Mouse (Mus musculus) liver, adult 2 months (tissue): ENCODE data around the gene Spcs2. TPM values are rescaled to one million over a fixed set of nuclear protein-coding genes. Genes with fewer than 3 reads are reported as not detected.

Experiments
- DNase-seq: peaks from one replicate; pipeline ENCODE4 v3.0.0-alpha.2; 2011; ENCODE audit warnings: low read depth, low spot score; ENCODE audit errors: extremely low read depth
- H3K27ac ChIP-seq: fragments of 200-500 bp; replicated peaks from 2 replicates; pipeline ENCODE4 v1.5.1; 2012; ENCODE audit warnings: low read depth, mild to moderate bottlenecking, control low read depth, inconsistent platforms, low read length; ENCODE audit not compliant: insufficient read depth
- H3K27me3 ChIP-seq: fragments of 200-500 bp; 2 replicates; pipeline ENCODE4 v1.6.1; 2012; ENCODE audit warnings: mild to moderate bottlenecking, moderate library complexity, low read length, inconsistent platforms; ENCODE audit not compliant: control insufficient read depth, insufficient read depth
- H3K36me3 ChIP-seq: fragments of 200-500 bp; 2 replicates; pipeline ENCODE4 v1.6.1; 2012; ENCODE audit warnings: low read length, inconsistent platforms; ENCODE audit not compliant: control insufficient read depth, insufficient read depth
- H3K4me1 ChIP-seq: fragments of 200-500 bp; 2 replicates; pipeline ENCODE4 v1.6.1; 2011; ENCODE audit warnings: low read length; ENCODE audit not compliant: control insufficient read depth, insufficient read depth
- H3K4me3 ChIP-seq: fragments of 200-500 bp; 2 replicates; pipeline ENCODE4 v1.5.1; 2011; ENCODE audit warnings: low read depth, mild to moderate bottlenecking, control low read depth, low read length, moderate library complexity; ENCODE audit not compliant: insufficient read depth
- H3K79me2 ChIP-seq: fragments of 200-500 bp; 2 replicates; pipeline ENCODE4 v1.6.1; 2012; ENCODE audit warnings: inconsistent platforms, mild to moderate bottlenecking, low read length, moderate library complexity; ENCODE audit not compliant: control insufficient read depth, insufficient read depth
- H3K9ac ChIP-seq: fragments of 200-500 bp; 2 replicates; pipeline ENCODE4 v1.6.1; 2012; ENCODE audit warnings: low read depth, mild to moderate bottlenecking, control low read depth, inconsistent platforms, low read length
- CTCF ChIP-seq: fragments of 200-500 bp; IDR thresholded peaks from 2 replicates; pipeline ENCODE4 v1.5.1; 2011; ENCODE audit warnings: low read depth, low read length, control low read depth
- POLR2A ChIP-seq: fragments of 200-500 bp; IDR thresholded peaks from 2 replicates; pipeline ENCODE4 v1.6.1; 2011; ENCODE audit warnings: low read length, control low read depth; ENCODE audit not compliant: insufficient read depth; ENCODE audit errors: extremely low read depth
- WGBS: fragments of 180-500 bp; shearing (Covaris S2); methylation state at CpG from one replicate; pipeline ENCODE4 v1.1.7; 2018; 5-methylcytosine and 5-hydroxymethylcytosine counted together
- polyA plus RNA-seq: library from polyadenylated mRNA; depleted of rRNA; stranded (reverse); fragments of >200 nt; gene quantifications from 2 replicates; pipeline ENCODE4 v1.2.3, GENCODE M21; 2012
- total RNA-seq: library from RNA; depleted of rRNA; stranded (reverse); fragments of >200 nt; gene quantifications from 2 replicates; pipeline ENCODE4 v1.2.3, GENCODE M21; 2014

Spcs2 gene
- total and polyA plus RNA-seq, 2 experiments, result 30.4 to 82.3 TPM

GRCm38 (mm10) chr7:99902208-99902607, 38.9 kb upstream of the Spcs2 start:
- Histone ChIP-seq H3K36me3 (no peaks in the 10 kb centered on the region), H3K4me3 (no peak overlapping the region), H3K4me1 (no peaks in the 10 kb centered on the region), H3K27me3 (no peaks in the 10 kb centered on the region), H3K27ac (no peak overlapping the region), H3K9ac (no peak overlapping the region), H3K79me2 (no peaks in the 10 kb centered on the region)
- no peak for TF ChIP-seq POLR2A
- TF ChIP-seq CTCF, result no peak
- 80% methylated on average over 4 of the region's 4 CpGs for WGBS
- no peak for DNase-seq

- Histone ChIP-seq H3K9ac (no peak overlapping the region), H3K27me3 (no peaks in the 10 kb centered on the region), H3K36me3 (no peaks in the 10 kb centered on the region), H3K4me1 (no peaks in the 10 kb centered on the region), H3K27ac (no peak overlapping the region), H3K79me2 (no peaks in the 10 kb centered on the region), H3K4me3 (no peak overlapping the region)
- 62% methylated on average over 4 of the region's 4 CpGs for WGBS
- DNase-seq, result no peak
- no peak for TF ChIP-seq CTCF
- TF ChIP-seq POLR2A, result no peak
Measured at GRCm38 (mm10) chr7:99896905-99897304, 33.6 kb upstream of the Spcs2 start.

- TF ChIP-seq CTCF (no peak), POLR2A (no peak)
- 91% methylated on average over 6 of the region's 6 CpGs for WGBS
- no peaks in the 10 kb centered on the region for H3K79me2 ChIP-seq
- H3K4me3 ChIP-seq, result no peak overlapping the region
- H3K9ac ChIP-seq, result no peak overlapping the region
- no peaks in the 10 kb centered on the region for H3K36me3 ChIP-seq
- H3K27ac ChIP-seq, result no peak overlapping the region
- H3K27me3 ChIP-seq, result no peaks in the 10 kb centered on the region
- no peaks in the 10 kb centered on the region for H3K4me1 ChIP-seq
- DNase-seq, result no peak
Measured at GRCm38 (mm10) chr7:99894478-99894877, 31.2 kb upstream of the Spcs2 start.

GRCm38 (mm10) chr7:99893967-99894366, 30.7 kb upstream of the Spcs2 start:
- H3K27ac ChIP-seq, result no peak overlapping the region
- TF ChIP-seq POLR2A, result no peak
- TF ChIP-seq CTCF, result no peak
- WGBS, result 91% methylated on average over 3 of the region's 3 CpGs
- no peaks in the 10 kb centered on the region for H3K4me1 ChIP-seq
- H3K36me3 ChIP-seq, result no peaks in the 10 kb centered on the region
- no peak overlapping the region for H3K4me3 ChIP-seq
- H3K27me3 ChIP-seq, result no peaks in the 10 kb centered on the region
- no peak for DNase-seq
- no peak overlapping the region for H3K9ac ChIP-seq
- no peaks in the 10 kb centered on the region for H3K79me2 ChIP-seq

DNA sequence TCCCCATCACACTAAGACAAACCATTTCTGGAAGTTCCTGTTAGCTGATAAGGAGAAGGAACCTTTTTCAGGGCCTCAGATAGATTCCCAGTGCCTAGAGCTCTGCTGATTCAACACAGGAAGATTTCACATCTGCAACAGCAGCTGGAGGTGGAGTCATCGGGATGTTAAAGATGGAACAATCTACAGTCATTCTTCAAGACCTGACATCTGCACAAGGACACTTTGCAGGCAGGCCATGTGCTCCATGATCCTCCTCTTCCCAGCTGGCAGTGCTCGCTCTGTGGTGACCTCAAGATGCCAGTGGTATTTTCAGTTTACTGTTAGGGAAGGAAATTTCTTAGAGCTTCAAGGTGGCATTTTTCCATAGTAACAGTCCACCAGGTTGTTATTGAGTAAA, 29.1 kb upstream of the Spcs2 start:
- no peak overlapping the region for H3K27ac ChIP-seq
- H3K9ac ChIP-seq, result no peak overlapping the region
- TF ChIP-seq POLR2A, result no peak
- TF ChIP-seq CTCF, result no peak
- H3K4me1 ChIP-seq, result no peaks in the 10 kb centered on the region
- DNase-seq, result no peak
- no peak overlapping the region for H3K4me3 ChIP-seq
- H3K27me3 ChIP-seq, result no peaks in the 10 kb centered on the region
- WGBS, result 80% methylated on average over 2 of the region's 2 CpGs
- H3K79me2 ChIP-seq, result no peaks in the 10 kb centered on the region
- no peaks in the 10 kb centered on the region for H3K36me3 ChIP-seq

GRCm38 (mm10) chr7:99891471-99891870, 28.2 kb upstream of the Spcs2 start:
- Histone ChIP-seq H3K36me3 (no peaks in the 10 kb centered on the region), H3K4me3 (no peak overlapping the region), H3K9ac (no peak overlapping the region), H3K79me2 (no peaks in the 10 kb centered on the region), H3K4me1 (no peaks in the 10 kb centered on the region), H3K27me3 (no peaks in the 10 kb centered on the region), H3K27ac (no peak overlapping the region)
- TF ChIP-seq CTCF, result no peak
- TF ChIP-seq POLR2A, result no peak
- DNase-seq, result peak; percentile 24
- 47% methylated on average over 3 of the region's 3 CpGs for WGBS
